Mouse (Mus musculus): ENCODE results near the gene Ints3. TPM values are rescaled to one million over a fixed set of nuclear protein-coding genes. Genes with fewer than 3 reads are reported as not detected.
"Not testable (repeated sequence)": the region's sequence is repeated elsewhere in the genome, so short reads cannot be mapped to it uniquely, and the experiment has no call there.

The Ints3 gene
- polyA plus RNA-seq, 1 experiment, result 28.7 TPM

DNA sequence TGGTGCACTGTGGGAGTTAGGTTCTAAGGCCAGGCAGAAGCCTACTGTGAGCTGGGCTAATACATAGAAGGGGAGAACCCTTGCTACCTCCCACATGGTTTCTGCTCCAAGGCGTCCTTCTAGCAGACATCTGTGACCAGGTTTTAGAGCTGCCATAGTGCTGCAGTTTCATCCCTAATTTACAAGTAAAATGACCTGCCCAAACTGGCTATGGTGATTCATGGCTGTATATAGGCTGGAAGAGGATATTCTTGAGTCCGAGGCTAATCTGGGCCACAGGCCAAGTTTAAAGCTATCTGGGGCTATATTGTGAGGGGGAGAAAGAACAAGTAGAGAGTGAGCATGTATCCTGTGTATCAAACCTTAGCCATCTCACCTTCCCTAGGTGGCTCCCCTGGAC lies 64.4 kb downstream of the Ints3 start:
- 30% methylated on average over 2 of the region's 2 CpGs for WGBS
- no peak for DNase-seq (ENCODE audit: low read depth, low spot score)

GRCm38 (mm10) chr3:90367001-90367632 lies 66.3 kb downstream of the Ints3 start:
- peak; percentile 61 for DNase-seq (ENCODE audit: low read depth, low spot score)
- WGBS, result 69% methylated on average over 5 of the region's 5 CpGs

- DNase-seq (ENCODE audit: low read depth, low spot score), result no peak
- WGBS, result 69% methylated on average over 2 of the region's 2 CpGs
These were observed 71.1 kb downstream of the Ints3 start for GRCm38 (mm10) chr3:90362346-90362745.

GRCm38 (mm10) chr3:90361476-90361875 lies 71.9 kb downstream of the Ints3 start:
- 81% methylated on average over 4 of the region's 4 CpGs for WGBS
- DNase-seq (ENCODE audit: low read depth, low spot score), result no peak

GRCm38 (mm10) chr3:90359230-90359629 lies 74.2 kb downstream of the Ints3 start:
- no peak for DNase-seq (ENCODE audit: low read depth, low spot score)
- 81% methylated on average over 1 of the region's 1 CpGs for WGBS

GRCm38 (mm10) chr3:90357959-90358358 lies 75.5 kb downstream of the Ints3 start:
- no peak for DNase-seq (ENCODE audit: low read depth, low spot score)
- 88% methylated on average over 7 of the region's 7 CpGs for WGBS

DNA sequence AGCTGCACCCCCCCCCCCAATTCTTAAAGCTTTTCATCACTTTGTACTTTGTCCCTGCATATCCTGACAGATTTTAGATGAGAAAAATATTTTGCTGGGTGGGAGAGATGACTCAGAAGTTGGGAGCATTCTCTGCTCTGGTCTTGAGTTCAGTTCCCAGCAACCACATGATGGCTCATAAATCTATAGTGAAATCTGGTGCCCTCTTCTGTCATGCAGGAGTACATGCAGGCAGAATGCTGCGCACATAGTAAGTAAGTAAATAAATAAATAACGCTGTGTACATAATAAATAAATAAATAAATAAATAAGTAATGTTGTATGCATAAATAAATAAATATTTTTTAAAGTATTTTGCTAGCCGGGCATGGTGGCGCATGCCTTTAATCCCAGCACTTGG lies 85.6 kb downstream of the Ints3 start:
- 97% methylated on average over 4 of the region's 4 CpGs for WGBS
- DNase-seq (ENCODE audit: low read depth, low spot score), result no peak

GRCm38 (mm10) chr3:90342853-90343252 lies 90.6 kb downstream of the Ints3 start:
- not testable (repeated sequence) for DNase-seq (ENCODE audit: low read depth, low spot score)
- 76% methylated on average over 2 of the region's 2 CpGs for WGBS

Other genes starting within 250 kb of the Ints3 start
- gene Rps27, start 220.0 kb downstream of the Ints3 start, polyA plus RNA-seq (2012; rRNA removed), result 2,294 and 2,765 TPM in 2 replicates
- 2.9 and 3.6 TPM in 2 replicates for gene Rab13, start 219.9 kb downstream of the Ints3 start, polyA plus RNA-seq (2012; rRNA removed)
- 53.6 and 59.5 TPM in 2 replicates for gene Jtb, start 202.0 kb downstream of the Ints3 start, polyA plus RNA-seq (2012; rRNA removed)
- 13.6 and 18.6 TPM in 2 replicates for gene Creb3l4, start 190.1 kb downstream of the Ints3 start, polyA plus RNA-seq (2012; rRNA removed)
- 76.1 and 83.3 TPM in 2 replicates for gene Slc39a1, start 185.4 kb downstream of the Ints3 start, polyA plus RNA-seq (2012; rRNA removed)
- gene Crtc2, start 179.5 kb downstream of the Ints3 start, polyA plus RNA-seq (2012; rRNA removed), result 25.7 and 33.4 TPM in 2 replicates
- 7.6 and 12.7 TPM in 2 replicates for gene Dennd4b, start 168.4 kb downstream of the Ints3 start, polyA plus RNA-seq (2012; rRNA removed)
- gene Gatad2b, start 140.4 kb downstream of the Ints3 start, polyA plus RNA-seq (2012; rRNA removed), result 7.7 and 13.4 TPM in 2 replicates
- gene Slc27a3, start 43.7 kb downstream of the Ints3 start, polyA plus RNA-seq (2012; rRNA removed), result 4.6 and 5.9 TPM in 2 replicates
- 6.1 and 10.1 TPM in 2 replicates for gene Npr1, start 32.2 kb upstream of the Ints3 start, polyA plus RNA-seq (2012; rRNA removed)
- 21.4 and 23.6 TPM in 2 replicates for gene Ilf2, start 42.5 kb upstream of the Ints3 start, polyA plus RNA-seq (2012; rRNA removed)
- gene Snapin, start 57.4 kb upstream of the Ints3 start, polyA plus RNA-seq (2012; rRNA removed), result 13.6 and 14.2 TPM in 2 replicates
- 35.2 and 38.0 TPM in 2 replicates for gene Chtop, start 75.9 kb upstream of the Ints3 start, polyA plus RNA-seq (2012; rRNA removed)
- 44.1 and 52.5 TPM in 2 replicates for gene S100a1, start 80.8 kb upstream of the Ints3 start, polyA plus RNA-seq (2012; rRNA removed)
- gene S100a13, start 80.8 kb upstream of the Ints3 start, polyA plus RNA-seq (2012; rRNA removed), result 36.9 and 50.0 TPM in 2 replicates
- gene S100a14, start 93.2 kb upstream of the Ints3 start, polyA plus RNA-seq (2012; rRNA removed), result 5.5 and 6.4 TPM in 2 replicates
- gene S100a16, start 103.6 kb upstream of the Ints3 start, polyA plus RNA-seq (2012; rRNA removed), result 75.2 and 122 TPM in 2 replicates
- 0.76 TPM in 1 of 2 replicates, not detected in the other for gene S100a3, start 127.0 kb upstream of the Ints3 start, polyA plus RNA-seq (2012; rRNA removed)
- gene S100a2, start 156.6 kb upstream of the Ints3 start, polyA plus RNA-seq (2012; rRNA removed), result not detected in 2 replicates
- not detected in 2 replicates for gene Gm42674, start 168.3 kb upstream of the Ints3 start, polyA plus RNA-seq (2012; rRNA removed)
- gene S100a4, start 170.1 kb upstream of the Ints3 start, polyA plus RNA-seq (2012; rRNA removed), result 8.3 and 8.7 TPM in 2 replicates
- gene S100a5, start 174.9 kb upstream of the Ints3 start, polyA plus RNA-seq (2012; rRNA removed), result not detected in 2 replicates
- 345 and 383 TPM in 2 replicates for gene S100a6, start 179.3 kb upstream of the Ints3 start, polyA plus RNA-seq (2012; rRNA removed)
- gene S100a7a, start 220.4 kb upstream of the Ints3 start, polyA plus RNA-seq (2012; rRNA removed), result 0.11 and 0.14 TPM in 2 replicates
- 0.97 TPM in 1 of 2 replicates, not detected in the other for gene S100a8, start 235.4 kb upstream of the Ints3 start, polyA plus RNA-seq (2012; rRNA removed)

All from large intestine, adult 2 months (tissue).